Mouse (Mus musculus): ENCODE measurements around the gene Gm3676. TPM values are rescaled to one million over a fixed set of nuclear protein-coding genes. Genes with fewer than 3 reads are reported as not detected.

Gm3676 gene
- total RNA-seq (2023): not detected in 4 replicates

GRCm38 (mm10) chr14:41646387-41646786, at the start of gene Gm3676:
TSS of gene Gm3676 (minus strand) at chr14:41646487.

GRCm38 (mm10) chr14:41624512-41624911, 21.8 kb downstream of the Gm3676 start, which contains the start of gene Gm3072:
TSS of gene Gm3072 (minus strand) at chr14:41624612.

Other genes with a start within 250 kb of the Gm3676 start
- not detected in 4 replicates for gene Gm6482, start 238.2 kb downstream of the Gm3676 start, total RNA-seq (2023)
- not detected in 4 replicates for gene Gm7954, start 193.0 kb downstream of the Gm3676 start, total RNA-seq (2023)
- gene Gm3486, start 157.0 kb downstream of the Gm3676 start, total RNA-seq (2023): not detected in 4 replicates
- gene Gm7970, start 90.9 kb downstream of the Gm3676 start, total RNA-seq (2023): not detected in 4 replicates
- not detected in 4 replicates for gene 1700049E17Rik2, start 73.3 kb downstream of the Gm3676 start, total RNA-seq (2023)
- gene Gm3072, start 21.9 kb downstream of the Gm3676 start, total RNA-seq (2023): not detected in 4 replicates
- gene Gm8068, start 55.4 kb upstream of the Gm3676 start, total RNA-seq (2023): not detected in 4 replicates
- not detected in 4 replicates for gene Gm7929, start 104.1 kb upstream of the Gm3676 start, total RNA-seq (2023)
- not detected in 4 replicates for gene Gm47189, start 126.0 kb upstream of the Gm3676 start, total RNA-seq (2023)